Mouse (Mus musculus): Measurements from ENCODE around the gene Zfp663. TPM values are rescaled to one million over a fixed set of nuclear protein-coding genes. Genes with fewer than 3 reads are reported as not detected.

Gene Zfp663
- 0.58 and 0.60 TPM in 2 replicates for polyA plus RNA-seq (2015; fragmentation: Nextera tagmentation; extraction: Ambion mirVana)

DNA sequence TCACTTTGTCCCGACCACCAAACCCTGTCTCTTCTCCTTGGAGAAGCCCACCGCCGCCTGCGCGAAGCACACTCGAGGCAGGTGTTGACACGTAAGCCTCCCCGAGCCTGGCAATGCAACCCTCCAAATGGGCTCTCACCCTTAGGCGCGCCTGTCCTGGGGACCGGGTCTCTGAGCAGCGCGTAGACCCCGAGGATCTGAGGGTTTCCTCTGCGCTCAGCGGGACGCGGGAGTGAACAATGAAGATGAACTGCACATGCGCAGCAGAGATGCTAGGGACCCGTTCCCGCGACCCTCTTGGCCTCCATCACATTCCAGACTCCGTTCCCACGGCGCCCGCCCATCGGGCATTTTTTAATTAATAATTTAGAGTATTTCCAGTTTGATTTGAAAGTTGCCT, at the start of gene Zfp663:
TSS of gene Zfp663 (minus strand) at position 234 of the 400 bp plus-strand sequence.
- Histone ChIP-seq H3K4me3 (replicated peaks; ENCODE audit: low read depth, low read length) (peak within 1 kb of the TSS; percentile 6; the same call in 1 of the 2 replicates), H3K9me3 (replicated peaks; ENCODE audit: low read length) (no peaks in the 10 kb centered on the region), H3K36me3 (ENCODE audit: insufficient read depth, low read length) (no peaks in the 10 kb centered on the region), H3K27me3 (ENCODE audit: insufficient read depth, low read length) (no peaks in the 10 kb centered on the region), H3K9ac (ENCODE audit: low read depth, low read length) (no peak within 1 kb of the TSS), H3K4me1 (replicated peaks; ENCODE audit: insufficient read depth, low read length) (no peaks in the 10 kb centered on the region; the same call in 1 of the 2 replicates), H3K27ac (no peak within 1 kb of the TSS), H3K4me2 (ENCODE audit: low read length) (peak within 1 kb of the TSS; percentile 46)
- under 1% methylated on average over 27 of the region's 27 CpGs for WGBS
- no peak for ATAC-seq (replicated peaks; ENCODE audit: low FRiP score, low read depth)
- no peak for TF ChIP-seq CTCF (IDR thresholded peaks at IDR 0.05; ENCODE audit: low read depth)
- DNase-seq (ENCODE audit: low spot score): no peak

DNA sequence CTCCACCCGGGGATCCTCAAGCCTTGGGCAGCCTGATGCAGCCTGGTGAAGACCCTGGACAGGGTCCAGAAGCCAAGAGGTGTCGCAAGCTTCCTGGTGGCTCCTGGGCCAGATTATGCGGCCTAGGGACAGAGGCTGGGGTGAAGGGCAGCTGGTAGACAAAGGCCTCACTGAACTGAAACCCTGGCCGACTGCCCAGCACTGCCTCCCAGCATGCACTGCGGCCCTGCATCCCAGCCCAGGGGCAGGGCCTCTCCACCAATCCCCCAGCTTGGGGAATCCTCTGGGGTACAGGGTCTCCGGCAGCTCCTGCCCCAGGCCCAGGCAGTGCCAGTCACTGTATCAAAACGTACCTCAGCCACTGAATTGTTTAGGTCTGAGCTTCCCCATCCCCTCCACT, 48.8 kb upstream of the Zfp663 start:
- 59% methylated on average over 7 of the region's 7 CpGs for WGBS
- no peak for DNase-seq (ENCODE audit: low spot score)

DNA sequence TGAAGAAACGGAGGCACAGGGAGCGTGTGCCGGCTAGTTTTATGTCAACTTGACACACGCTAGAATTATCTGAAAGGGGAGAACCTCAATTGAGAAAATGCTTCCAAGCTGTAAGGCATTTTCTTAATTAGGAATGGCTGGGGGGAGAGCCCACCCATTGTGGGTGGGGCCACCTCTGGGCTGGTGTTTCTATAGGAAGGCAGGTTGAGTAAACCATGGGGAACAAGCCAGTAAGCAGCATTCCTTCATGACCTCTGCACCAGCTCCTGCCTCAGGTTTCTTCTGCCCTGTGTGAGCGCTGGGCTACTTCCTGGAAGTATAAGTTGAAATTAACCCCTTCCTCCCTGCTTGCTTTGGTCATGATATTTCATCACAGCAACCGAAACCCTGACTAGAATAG, 47.3 kb upstream of the Zfp663 start:
- Histone ChIP-seq H3K4me2 (ENCODE audit: low read length) (no peak overlapping the region), H3K9ac (ENCODE audit: low read depth, low read length) (no peak overlapping the region), H3K4me3 (replicated peaks; ENCODE audit: low read depth, low read length) (no peak overlapping the region), H3K9me3 (replicated peaks; ENCODE audit: low read length) (no peaks in the 10 kb centered on the region), H3K27me3 (ENCODE audit: insufficient read depth, low read length) (no peaks in the 10 kb centered on the region), H3K36me3 (ENCODE audit: insufficient read depth, low read length) (no peaks in the 10 kb centered on the region), H3K27ac (no peak overlapping the region), H3K4me1 (replicated peaks; ENCODE audit: insufficient read depth, low read length) (no peaks in the 10 kb centered on the region)
- WGBS: 51% methylated on average over 6 of the region's 6 CpGs
- no peak for DNase-seq (ENCODE audit: low spot score)
- no peak for ATAC-seq (replicated peaks; ENCODE audit: low FRiP score, low read depth)
- TF ChIP-seq CTCF (IDR thresholded peaks at IDR 0.05; ENCODE audit: low read depth): no peak

More for the DNA sequence above, 48.8 kb upstream of the Zfp663 start:
- Histone ChIP-seq H3K9ac (ENCODE audit: low read depth, low read length) (no peak overlapping the region), H3K4me3 (replicated peaks; ENCODE audit: low read depth, low read length) (no peak overlapping the region), H3K27me3 (ENCODE audit: insufficient read depth, low read length) (no peaks in the 10 kb centered on the region), H3K36me3 (ENCODE audit: insufficient read depth, low read length) (no peaks in the 10 kb centered on the region), H3K27ac (no peak overlapping the region), H3K4me1 (replicated peaks; ENCODE audit: insufficient read depth, low read length) (no peaks in the 10 kb centered on the region), H3K9me3 (replicated peaks; ENCODE audit: low read length) (no peaks in the 10 kb centered on the region), H3K4me2 (ENCODE audit: low read length) (no peak overlapping the region)
- ATAC-seq (replicated peaks; ENCODE audit: low FRiP score, low read depth): no peak
- TF ChIP-seq CTCF (IDR thresholded peaks at IDR 0.05; ENCODE audit: low read depth): no peak

DNA sequence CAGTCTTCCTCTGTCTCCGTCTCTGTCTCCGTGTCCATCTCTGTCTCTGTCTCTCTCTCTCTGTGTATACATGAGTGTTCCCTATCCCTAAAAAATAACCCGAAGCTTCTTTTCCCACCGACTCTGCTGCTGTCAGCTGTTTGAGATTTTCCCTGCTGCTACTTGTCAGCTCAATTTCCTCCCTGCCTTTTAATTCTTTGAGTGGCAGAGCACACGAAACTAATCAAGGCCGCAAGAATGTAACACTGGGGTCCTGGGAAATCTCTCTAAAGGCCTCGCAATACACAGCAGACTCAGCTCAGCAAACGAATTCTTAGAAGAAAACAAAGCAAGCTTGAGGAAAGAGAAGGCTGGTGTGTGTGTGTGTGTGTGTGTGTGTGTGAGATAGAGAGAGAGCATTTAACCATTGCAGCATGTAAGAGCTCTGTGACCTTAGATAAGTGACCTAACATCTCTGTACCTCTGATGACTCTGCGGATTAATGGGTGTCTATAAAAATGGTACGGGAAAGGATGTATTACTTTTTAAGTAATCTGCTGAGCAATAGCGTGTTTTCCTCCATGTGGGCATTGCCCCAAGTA, 46.7 kb upstream of the Zfp663 start:
- 49% methylated on average over 11 of the region's 11 CpGs for WGBS
- Histone ChIP-seq H3K36me3 (ENCODE audit: insufficient read depth, low read length) (no peaks in the 10 kb centered on the region), H3K4me3 (replicated peaks; ENCODE audit: low read depth, low read length) (no peak overlapping the region), H3K4me2 (ENCODE audit: low read length) (no peak overlapping the region), H3K4me1 (replicated peaks; ENCODE audit: insufficient read depth, low read length) (no peaks in the 10 kb centered on the region), H3K9me3 (replicated peaks; ENCODE audit: low read length) (no peaks in the 10 kb centered on the region), H3K9ac (ENCODE audit: low read depth, low read length) (no peak overlapping the region), H3K27ac (no peak overlapping the region), H3K27me3 (ENCODE audit: insufficient read depth, low read length) (no peaks in the 10 kb centered on the region)
- ATAC-seq (replicated peaks; ENCODE audit: low FRiP score, low read depth) (no peak), DNase-seq (ENCODE audit: low spot score) (peak; percentile 31)
- no peak for TF ChIP-seq CTCF (IDR thresholded peaks at IDR 0.05; ENCODE audit: low read depth)

- WGBS: 68% methylated on average over 5 of the region's 5 CpGs
Observed at GRCm38 (mm10) chr2:165414321-165414720, 45.8 kb upstream of the Zfp663 start.

DNA sequence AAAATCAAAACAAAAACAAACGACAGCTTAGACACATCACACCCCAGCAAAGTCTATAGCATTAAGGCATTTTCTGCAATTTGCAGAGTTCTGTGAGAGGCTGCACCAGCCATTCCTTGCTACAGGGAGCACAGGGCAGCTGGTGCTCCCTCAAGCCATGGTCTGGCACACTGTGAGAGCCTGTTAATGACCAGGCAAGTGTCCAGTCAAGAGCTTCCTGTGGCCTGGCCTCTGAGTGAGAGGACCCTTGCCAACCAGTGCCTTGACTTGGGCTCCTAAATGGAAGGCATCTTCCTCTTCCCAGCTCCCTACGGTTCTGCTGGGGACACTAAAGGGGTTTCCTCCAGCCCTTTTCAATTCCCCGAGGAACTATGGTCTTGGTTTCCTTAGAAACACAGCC, 45.4 kb upstream of the Zfp663 start:
- H3K9ac ChIP-seq (ENCODE audit: low read depth, low read length): no peak overlapping the region
- H3K4me1 ChIP-seq (replicated peaks; ENCODE audit: insufficient read depth, low read length): no peaks in the 10 kb centered on the region
- 49% methylated on average over 3 of the region's 3 CpGs for WGBS
- no peak overlapping the region for H3K27ac ChIP-seq
- H3K9me3 ChIP-seq (replicated peaks; ENCODE audit: low read length): no peaks in the 10 kb centered on the region
- ATAC-seq (replicated peaks; ENCODE audit: low FRiP score, low read depth): no peak
- H3K4me3 ChIP-seq (replicated peaks; ENCODE audit: low read depth, low read length): no peak overlapping the region
- DNase-seq (ENCODE audit: low spot score): no peak
- TF ChIP-seq CTCF (IDR thresholded peaks at IDR 0.05; ENCODE audit: low read depth): no peak
- no peaks in the 10 kb centered on the region for H3K27me3 ChIP-seq (ENCODE audit: insufficient read depth, low read length)
- no peaks in the 10 kb centered on the region for H3K36me3 ChIP-seq (ENCODE audit: insufficient read depth, low read length)
- no peak overlapping the region for H3K4me2 ChIP-seq (ENCODE audit: low read length)

More at GRCm38 (mm10) chr2:165414321-165414720, 45.8 kb upstream of the Zfp663 start:
- Histone ChIP-seq H3K36me3 (ENCODE audit: insufficient read depth, low read length) (no peaks in the 10 kb centered on the region), H3K4me2 (ENCODE audit: low read length) (no peak overlapping the region), H3K4me3 (replicated peaks; ENCODE audit: low read depth, low read length) (no peak overlapping the region), H3K27me3 (ENCODE audit: insufficient read depth, low read length) (no peaks in the 10 kb centered on the region), H3K27ac (no peak overlapping the region), H3K4me1 (replicated peaks; ENCODE audit: insufficient read depth, low read length) (no peaks in the 10 kb centered on the region), H3K9ac (ENCODE audit: low read depth, low read length) (no peak overlapping the region), H3K9me3 (replicated peaks; ENCODE audit: low read length) (no peaks in the 10 kb centered on the region)
- ATAC-seq (replicated peaks; ENCODE audit: low FRiP score, low read depth) (no peak), DNase-seq (ENCODE audit: low spot score) (no peak)
- TF ChIP-seq CTCF (IDR thresholded peaks at IDR 0.05; ENCODE audit: low read depth): no peak
